Mouse (Mus musculus): ENCODE results near the gene Fem1b. TPM values are rescaled to one million over a fixed set of nuclear protein-coding genes. Genes with fewer than 3 reads are reported as not detected.
A peak's percentile ranks its signal among the peaks of the same experiment; 100 is the strongest.
"Not testable (repeated sequence)": the region's sequence is repeated elsewhere in the genome, so short reads cannot be mapped to it uniquely, and the experiment has no call there.

Fem1b gene
- 33.8 and 35.2 TPM in 2 replicates for polyA plus RNA-seq (2016; fragmentation: Nextera tagmentation; extraction: Ambion mirVana)

- peaks cover 45% of the 10 kb centered on the region for H3K4me1 ChIP-seq
- H3K36me3 ChIP-seq (replicated peaks) = peaks cover 8% of the 10 kb centered on the region
- peak within 1 kb of the TSS; percentile 100 for H3K4me3 ChIP-seq
- H3K27ac ChIP-seq = peak within 1 kb of the TSS; percentile 99
- under 1% methylated on average over 68 of the region's 68 CpGs for WGBS
- no peaks in the 10 kb centered on the region for H3K9me3 ChIP-seq
- DNase-seq (ENCODE audit: extremely low spot score, low spot score) = peak; percentile 91
- no peaks in the 10 kb centered on the region for H3K27me3 ChIP-seq (ENCODE audit: poor library complexity, severe bottlenecking)
These were observed at the start of gene Fem1b for GRCm38 (mm10) chr9:62811516-62812121. TSS of gene Fem1b (minus strand) at chr9:62811934.

- Histone ChIP-seq H3K9me3 (no peaks in the 10 kb centered on the region), H3K27me3 (ENCODE audit: poor library complexity, severe bottlenecking) (peaks cover 15% of the 10 kb centered on the region), H3K4me1 (peaks cover 30% of the 10 kb centered on the region), H3K27ac (no peak overlapping the region), H3K4me3 (no peak overlapping the region), H3K36me3 (replicated peaks) (no peaks in the 10 kb centered on the region)
- no peak for DNase-seq (ENCODE audit: extremely low spot score, low spot score)
- 52% methylated on average over 4 of the region's 4 CpGs for WGBS
These were observed 49.1 kb upstream of the Fem1b start for GRCm38 (mm10) chr9:62860866-62861265.

- peaks cover 15% of the 10 kb centered on the region for H3K27me3 ChIP-seq (ENCODE audit: poor library complexity, severe bottlenecking)
- WGBS = 66% methylated on average over 7 of the region's 7 CpGs
- peaks cover 30% of the 10 kb centered on the region for H3K4me1 ChIP-seq
- DNase-seq (ENCODE audit: extremely low spot score, low spot score); H3K36me3 ChIP-seq (replicated peaks); H3K4me3 ChIP-seq; H3K9me3 ChIP-seq; H3K27ac ChIP-seq: not testable (repeated sequence)
These were observed 48.4 kb upstream of the Fem1b start for GRCm38 (mm10) chr9:62860102-62860501.

- DNase-seq (ENCODE audit: extremely low spot score, low spot score) = no peak
- H3K36me3 ChIP-seq (replicated peaks) = no peaks in the 10 kb centered on the region
- no peak overlapping the region for H3K4me3 ChIP-seq
- H3K4me1 ChIP-seq = peaks cover 34% of the 10 kb centered on the region
- H3K27ac ChIP-seq = peak overlapping the region; percentile 58
- no peaks in the 10 kb centered on the region for H3K9me3 ChIP-seq
- peaks cover 15% of the 10 kb centered on the region for H3K27me3 ChIP-seq (ENCODE audit: poor library complexity, severe bottlenecking)
- 58% methylated on average over 8 of the region's 8 CpGs for WGBS
These were observed 46.7 kb upstream of the Fem1b start for GRCm38 (mm10) chr9:62858266-62859019.

GRCm38 (mm10) chr9:62857719-62858261 lies 46.1 kb upstream of the Fem1b start, which contains the start of gene Calml4:
TSS of gene Calml4 (plus strand) at chr9:62858080.
- H3K9me3 ChIP-seq = no peaks in the 10 kb centered on the region
- H3K36me3 ChIP-seq (replicated peaks) = no peaks in the 10 kb centered on the region
- no peak for DNase-seq (ENCODE audit: extremely low spot score, low spot score)
- H3K27me3 ChIP-seq (ENCODE audit: poor library complexity, severe bottlenecking) = peaks cover 15% of the 10 kb centered on the region
- H3K4me1 ChIP-seq = peaks cover 34% of the 10 kb centered on the region
- 56% methylated on average over 20 of the region's 20 CpGs for WGBS
- no peak within 1 kb of the TSS for H3K4me3 ChIP-seq
- peak within 1 kb of the TSS; percentile 58 for H3K27ac ChIP-seq

- peaks cover 15% of the 10 kb centered on the region for H3K27me3 ChIP-seq (ENCODE audit: poor library complexity, severe bottlenecking)
- DNase-seq (ENCODE audit: extremely low spot score, low spot score) = no peak
- peaks cover 35% of the 10 kb centered on the region for H3K4me1 ChIP-seq
- H3K4me3 ChIP-seq = no peak overlapping the region
- H3K36me3 ChIP-seq (replicated peaks) = no peaks in the 10 kb centered on the region
- no peak overlapping the region for H3K27ac ChIP-seq
- no peaks in the 10 kb centered on the region for H3K9me3 ChIP-seq
- WGBS = 79% methylated on average over 9 of the region's 9 CpGs
These were observed 45.5 kb upstream of the Fem1b start for GRCm38 (mm10) chr9:62857216-62857615.

- DNase-seq (ENCODE audit: extremely low spot score, low spot score) = no peak
- Histone ChIP-seq H3K4me3 (no peak overlapping the region), H3K9me3 (no peaks in the 10 kb centered on the region), H3K27ac (no peak overlapping the region), H3K4me1 (peaks cover 42% of the 10 kb centered on the region), H3K36me3 (replicated peaks) (peaks cover 15% of the 10 kb centered on the region), H3K27me3 (ENCODE audit: poor library complexity, severe bottlenecking) (peaks cover 9% of the 10 kb centered on the region)
- 71% methylated on average over 4 of the region's 4 CpGs for WGBS
These were observed 42.7 kb upstream of the Fem1b start for GRCm38 (mm10) chr9:62854483-62854882.

- Histone ChIP-seq H3K27me3 (ENCODE audit: poor library complexity, severe bottlenecking) (0 out of 2 replicates have a peak, but pooled peaks cover 1% of the 10 kb centered on the region), H3K4me3 (no peak overlapping the region), H3K36me3 (replicated peaks) (peaks cover 25% of the 10 kb centered on the region), H3K9me3 (no peaks in the 10 kb centered on the region), H3K4me1 (peaks cover 30% of the 10 kb centered on the region), H3K27ac (peak overlapping the region; percentile 44; the same call in 1 of the 2 replicates)
- WGBS = 81% methylated on average over 2 of the region's 2 CpGs
- no peak for DNase-seq (ENCODE audit: extremely low spot score, low spot score)
These were observed 39.8 kb upstream of the Fem1b start for GRCm38 (mm10) chr9:62851571-62851970.

GRCm38 (mm10) chr9:62848641-62849040 lies 36.9 kb upstream of the Fem1b start:
- Histone ChIP-seq H3K4me1 (peaks cover 26% of the 10 kb centered on the region), H3K4me3 (no peak overlapping the region), H3K9me3 (no peaks in the 10 kb centered on the region), H3K36me3 (replicated peaks) (peaks cover 27% of the 10 kb centered on the region), H3K27ac (no peak overlapping the region), H3K27me3 (ENCODE audit: poor library complexity, severe bottlenecking) (no peaks in the 10 kb centered on the region)
- DNase-seq (ENCODE audit: extremely low spot score, low spot score) = no peak
- WGBS = 84% methylated on average over 3 of the region's 3 CpGs

- no peak overlapping the region for H3K27ac ChIP-seq
- WGBS = 3% methylated on average over 3 of the region's 3 CpGs
- H3K9me3 ChIP-seq = no peaks in the 10 kb centered on the region
- DNase-seq (ENCODE audit: extremely low spot score, low spot score) = peak; percentile 90
- H3K27me3 ChIP-seq (ENCODE audit: poor library complexity, severe bottlenecking) = no peaks in the 10 kb centered on the region
- H3K4me3 ChIP-seq = no peak overlapping the region
- H3K4me1 ChIP-seq = peaks cover 26% of the 10 kb centered on the region
- peaks cover 27% of the 10 kb centered on the region for H3K36me3 ChIP-seq (replicated peaks)
These were observed 36.0 kb upstream of the Fem1b start for GRCm38 (mm10) chr9:62847694-62848093.

GRCm38 (mm10) chr9:62844461-62844860 lies 32.7 kb upstream of the Fem1b start:
- Histone ChIP-seq H3K4me1 (peaks cover 30% of the 10 kb centered on the region), H3K36me3 (replicated peaks) (peaks cover 22% of the 10 kb centered on the region), H3K9me3 (no peaks in the 10 kb centered on the region), H3K27me3 (ENCODE audit: poor library complexity, severe bottlenecking) (no peaks in the 10 kb centered on the region), H3K4me3 (no peak overlapping the region), H3K27ac (no peak overlapping the region)
- WGBS = 93% methylated on average over 5 of the region's 5 CpGs
- no peak for DNase-seq (ENCODE audit: extremely low spot score, low spot score)

GRCm38 (mm10) chr9:62843356-62844024 lies 31.8 kb upstream of the Fem1b start:
- Histone ChIP-seq H3K9me3 (no peaks in the 10 kb centered on the region), H3K27me3 (ENCODE audit: poor library complexity, severe bottlenecking) (no peaks in the 10 kb centered on the region), H3K4me1 (peaks cover 37% of the 10 kb centered on the region), H3K36me3 (replicated peaks) (peaks cover 19% of the 10 kb centered on the region), H3K4me3 (no peak overlapping the region), H3K27ac (no peak overlapping the region)
- DNase-seq (ENCODE audit: extremely low spot score, low spot score) = no peak
- 75% methylated on average over 10 of the region's 10 CpGs for WGBS
